Mouse (Mus musculus) frontal cortex, postnatal 14 days (tissue): ENCODE measurements around the gene Ube2j1.

Source experiments
- DNase-seq, 2 experiments: peaks; one replicate each; pipeline ENCODE4 v3.0.0; 2022; ENCODE audit warnings: low spot score in 2 of 2

Ube2j1 gene

DNA sequence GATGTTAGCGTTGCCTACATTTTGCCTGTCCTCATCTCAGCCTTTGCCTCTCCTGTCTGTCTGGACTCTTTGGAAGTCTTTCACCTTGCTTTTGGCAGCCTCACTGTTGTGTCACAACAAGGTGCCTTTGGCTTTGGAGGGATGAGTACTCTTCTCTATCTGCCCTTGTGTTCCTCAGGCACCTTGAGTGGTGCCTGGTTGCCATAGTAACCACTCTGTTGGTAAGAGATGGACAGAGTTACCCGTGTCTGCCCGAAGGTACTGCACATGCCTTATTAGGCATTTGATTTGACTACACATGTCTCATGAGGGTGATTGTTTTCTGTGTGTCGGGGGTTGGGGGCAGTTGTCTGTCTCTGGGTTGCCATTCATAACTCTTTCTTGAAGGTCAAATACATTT is 18.7 kb upstream of the Ube2j1 start:
- DNase-seq: no peak

DNA sequence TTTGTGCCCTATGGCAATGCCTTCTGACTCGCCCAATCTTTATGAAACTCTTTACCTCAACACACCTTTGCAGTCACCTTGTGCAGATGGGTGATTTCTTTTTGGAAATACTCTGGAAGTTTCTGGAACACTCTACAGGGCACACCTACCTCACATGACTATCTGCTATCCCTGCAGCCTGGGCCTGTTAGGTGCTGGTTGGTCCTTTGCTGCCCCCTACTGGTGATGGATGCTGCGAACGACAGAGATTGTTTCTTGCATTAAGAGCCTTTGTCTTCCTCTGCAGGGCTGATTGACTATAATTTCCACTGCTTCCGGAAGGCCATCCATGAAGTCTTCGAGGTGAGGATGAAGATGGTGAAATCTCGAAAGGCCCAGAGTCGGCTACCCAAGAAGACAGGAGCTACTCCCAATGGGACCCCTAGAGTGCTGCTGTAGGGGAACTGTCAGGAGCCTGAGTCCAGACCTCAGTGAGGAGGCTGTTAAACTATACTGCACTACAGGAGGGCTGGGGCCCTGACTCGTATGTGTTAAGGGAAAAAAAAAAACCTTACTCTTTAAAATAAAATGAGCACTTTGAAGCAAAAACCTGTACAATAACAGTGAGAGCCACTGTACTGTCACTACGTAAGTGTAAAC is 12.7 kb upstream of the Ube2j1 start:
- DNase-seq: peak; percentile 61 to 85

DNA sequence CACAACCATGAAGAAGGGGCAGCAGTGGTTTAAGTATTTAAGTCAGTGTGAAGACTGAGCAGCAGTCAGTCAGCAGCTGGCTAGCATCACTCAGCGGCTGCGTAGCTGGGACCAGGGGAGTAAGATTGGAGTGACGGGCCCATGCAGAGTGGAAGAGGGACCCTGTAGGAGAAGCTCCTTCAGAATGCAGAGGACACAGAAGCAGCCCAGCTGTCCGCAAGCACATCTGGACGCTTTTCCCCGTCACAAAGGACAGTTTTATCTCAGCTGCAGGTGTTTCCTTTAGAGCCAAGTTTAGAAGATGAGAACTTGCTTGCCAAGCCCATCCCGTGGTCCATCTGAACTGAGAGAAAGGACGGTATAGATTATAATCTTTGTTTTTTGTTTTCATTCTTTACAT is 6.8 kb upstream of the Ube2j1 start:
- no peak for DNase-seq

DNA sequence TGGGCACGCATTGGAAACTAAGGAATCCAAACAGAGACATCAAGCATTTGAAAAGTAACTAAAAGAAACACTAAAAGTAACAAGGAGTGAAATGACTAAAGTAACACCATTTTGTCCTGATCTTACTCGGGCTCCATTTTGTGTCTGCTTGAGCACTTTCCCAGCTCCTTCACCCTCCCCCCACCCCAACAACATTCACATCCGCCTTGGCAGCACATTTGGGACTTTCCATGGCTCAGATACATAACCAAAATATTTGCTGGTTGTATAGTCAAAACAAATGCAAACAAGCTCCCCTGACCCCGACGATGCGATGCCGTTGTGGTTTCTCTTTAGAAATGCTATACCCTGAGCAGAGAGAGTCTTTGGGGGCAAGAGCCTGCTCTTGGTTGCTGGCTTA is 2.1 kb upstream of the Ube2j1 start:
- DNase-seq: no peak

DNA sequence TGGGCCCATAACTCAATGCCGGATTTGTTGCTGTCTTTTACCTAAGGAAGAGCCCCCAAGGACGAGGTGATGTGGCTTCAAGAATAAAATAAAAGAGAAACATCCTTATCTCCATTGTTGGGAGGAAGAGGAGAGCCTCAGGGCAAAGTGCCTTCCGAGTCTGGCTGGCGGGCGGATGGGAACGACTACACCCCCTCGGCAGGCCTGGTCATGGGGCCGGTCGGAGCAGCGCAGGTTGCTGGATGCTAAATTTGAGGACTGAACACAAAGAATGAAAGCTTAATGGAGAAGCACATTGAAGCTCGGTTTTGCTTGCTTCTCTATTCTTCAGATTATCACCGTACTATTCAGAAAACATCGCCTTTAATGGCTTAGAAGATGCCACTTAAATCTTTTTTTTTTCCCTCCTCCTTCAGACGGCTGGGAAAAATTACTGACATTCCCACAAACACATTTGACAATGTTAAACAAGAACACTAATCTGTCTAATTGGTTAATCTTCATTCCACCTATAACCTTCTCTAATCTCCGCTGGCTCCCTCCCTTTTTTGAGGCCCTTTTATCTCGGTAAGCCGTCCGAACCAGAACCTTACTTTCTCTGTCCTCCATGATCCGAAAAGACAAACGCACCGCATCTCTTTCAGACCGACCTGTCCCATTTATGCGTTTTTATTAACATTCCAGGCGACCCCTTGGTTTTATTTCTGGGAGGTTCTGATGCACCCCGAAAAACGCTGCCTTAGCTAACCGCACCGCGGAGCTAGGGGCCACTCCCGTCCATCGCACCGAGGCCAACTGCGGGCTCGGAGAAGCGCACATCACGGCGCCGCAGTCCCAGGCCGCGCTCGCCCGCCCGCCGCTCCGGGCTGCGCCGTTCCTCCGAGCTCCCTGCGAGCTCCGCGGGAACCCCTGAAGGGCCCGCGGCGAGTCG is 687 bp upstream of the Ube2j1 start:
- no peak for DNase-seq

DNA sequence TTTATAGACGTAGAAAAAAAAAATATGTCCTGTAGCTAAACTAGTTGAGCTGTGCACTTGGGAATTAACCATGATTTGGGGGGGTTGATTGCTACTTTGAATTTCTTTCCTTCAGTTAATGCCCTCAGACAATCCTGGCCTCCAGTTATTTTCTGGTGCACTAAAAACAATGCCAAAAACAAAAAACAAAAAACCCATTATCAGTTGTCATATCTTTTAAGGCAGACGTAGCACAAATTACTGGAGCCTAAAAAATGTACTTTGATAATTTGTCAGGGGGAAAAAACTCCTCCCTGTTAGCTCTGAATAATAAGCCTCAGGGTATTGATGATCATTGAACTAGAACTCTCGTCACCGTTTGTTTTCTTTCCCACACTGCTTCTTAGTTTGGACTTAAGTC is 829 bp downstream of the Ube2j1 start:
- DNase-seq: no peak

DNA sequence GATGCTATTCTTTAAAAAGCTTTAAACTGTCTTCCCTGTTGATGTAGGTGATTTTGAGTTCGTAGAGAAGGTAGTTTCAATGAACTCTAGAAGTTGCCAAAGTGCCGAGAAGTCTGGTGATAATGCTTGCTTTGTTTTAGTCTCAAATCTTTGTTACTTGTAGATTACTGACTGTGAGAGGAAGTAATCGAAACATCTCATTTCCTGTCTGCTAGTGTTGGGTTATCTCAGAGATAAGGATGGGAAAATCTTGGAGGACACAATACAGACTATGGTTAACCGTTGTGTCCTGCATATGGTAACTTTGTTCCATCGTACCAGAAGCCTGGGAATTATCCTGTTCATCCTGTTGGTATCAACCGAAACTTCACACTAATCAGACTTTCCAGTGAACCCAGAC is 2.3 kb downstream of the Ube2j1 start:
- no peak for DNase-seq

DNA sequence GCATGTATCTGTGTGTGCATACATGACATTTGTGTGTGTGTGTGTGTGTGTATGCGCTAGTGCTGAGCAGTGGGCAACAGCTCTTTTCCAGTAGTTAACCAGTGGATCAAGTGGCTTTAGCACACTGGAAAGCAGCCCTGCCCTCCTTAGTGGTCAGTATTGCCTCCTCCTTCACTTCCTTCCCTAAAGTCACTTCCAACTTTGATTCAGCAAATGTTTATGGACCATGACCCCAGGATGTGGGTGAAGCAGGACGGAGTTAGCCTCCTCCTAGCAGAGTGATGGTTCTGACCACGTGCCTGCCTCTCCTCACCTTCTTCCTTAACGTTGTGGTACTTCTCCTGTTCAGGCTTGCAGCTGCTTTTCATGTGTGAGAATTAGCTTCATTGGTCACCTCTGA is 8.6 kb downstream of the Ube2j1 start:
- DNase-seq: no peak

DNA sequence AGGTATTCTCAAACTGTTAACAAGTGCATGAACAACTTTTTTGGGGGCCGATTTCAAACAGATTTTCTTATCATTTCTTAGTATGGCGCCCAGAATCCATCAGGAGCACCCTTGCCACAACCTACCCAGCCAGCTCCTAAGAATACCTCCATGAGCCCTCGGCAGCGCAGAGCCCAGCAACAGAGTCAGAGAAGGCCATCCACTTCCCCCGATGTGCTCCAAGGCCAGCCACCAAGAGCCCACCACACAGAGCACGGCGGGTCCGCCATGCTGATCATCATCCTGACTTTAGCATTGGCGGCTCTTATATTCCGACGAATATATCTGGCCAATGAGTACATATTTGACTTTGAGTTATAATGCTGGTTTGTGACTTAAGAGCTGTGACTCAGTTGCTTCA is 18.4 kb downstream of the Ube2j1 start:
- no peak for DNase-seq

DNA sequence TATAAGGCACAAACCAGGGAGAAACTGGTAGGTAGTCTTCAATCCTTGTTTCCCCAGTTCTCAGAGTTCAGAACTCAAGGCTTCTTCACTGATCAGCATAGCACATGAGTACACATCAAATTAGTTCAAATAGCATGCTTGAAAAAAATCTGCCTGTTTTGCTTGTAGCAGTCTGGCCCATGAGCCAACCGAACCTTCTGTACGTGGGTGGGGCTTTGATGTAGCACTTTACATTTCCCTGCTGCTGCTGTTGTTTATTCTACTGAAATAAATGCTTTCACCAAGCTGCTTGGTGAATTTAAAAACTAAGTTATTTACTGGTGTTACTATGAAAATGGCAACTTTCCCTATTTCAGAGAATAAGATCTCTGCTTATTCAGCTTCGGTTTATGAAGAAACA is 20.8 kb downstream of the Ube2j1 start:
- DNase-seq: no peak

DNA sequence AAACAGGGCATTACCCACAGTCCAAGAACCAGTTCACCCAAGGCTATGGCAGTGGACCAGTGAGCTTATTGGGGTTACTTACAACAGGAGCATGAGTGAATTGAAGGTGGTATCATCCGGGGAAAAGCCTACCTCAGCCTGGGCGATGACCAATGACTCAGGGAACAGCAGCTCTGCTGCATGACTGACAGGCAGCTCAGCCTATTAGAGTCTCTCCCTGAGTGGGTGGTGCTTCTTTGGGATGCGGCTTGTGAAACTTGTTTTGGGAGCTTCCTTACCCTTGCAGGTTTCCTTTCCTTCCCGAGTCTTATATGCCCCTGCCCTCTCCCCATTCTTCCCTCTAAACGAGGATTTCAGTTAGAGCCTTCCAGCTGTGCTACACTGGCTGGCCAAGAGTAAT is 21.4 kb downstream of the Ube2j1 start:
- no peak for DNase-seq

DNA sequence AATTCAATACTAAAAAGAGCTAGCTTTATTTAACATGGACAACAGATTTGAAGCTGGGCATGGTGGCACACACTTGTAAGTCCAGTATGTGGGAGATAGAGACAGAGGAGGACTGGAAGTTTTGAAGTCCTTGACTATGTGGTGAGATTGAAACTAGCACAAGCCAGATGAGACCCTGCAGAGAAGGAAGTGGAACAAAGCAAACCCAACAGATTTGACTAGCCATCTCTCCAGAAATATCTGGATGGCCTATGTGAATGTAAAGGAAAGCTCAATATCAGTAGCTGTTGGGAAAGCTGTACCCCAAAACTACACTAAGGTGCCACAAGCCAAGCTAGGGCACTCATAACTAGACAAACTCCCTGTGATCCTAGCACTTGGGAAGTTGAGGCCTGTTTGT is 23.2 kb downstream of the Ube2j1 start:
- DNase-seq: no peak

DNA sequence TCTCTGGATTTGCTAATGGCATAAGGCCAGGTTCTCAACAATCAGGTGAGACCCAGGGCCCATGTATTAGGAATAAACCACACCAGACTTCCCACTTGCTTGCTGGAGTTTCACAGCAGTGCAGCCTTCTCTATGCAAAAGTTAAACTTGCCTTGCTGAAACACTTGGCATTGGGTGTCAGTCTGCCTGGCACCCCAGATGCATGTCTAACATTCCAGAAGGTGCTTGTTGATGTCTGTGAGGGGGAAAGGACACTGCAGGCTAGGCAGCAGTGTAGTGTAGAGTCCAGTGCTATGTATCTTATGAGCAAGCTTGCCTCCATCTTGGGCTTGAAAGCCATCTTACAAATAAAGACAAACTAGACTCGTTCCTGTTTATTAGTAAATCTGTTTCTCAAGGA is 25.1 kb downstream of the Ube2j1 start:
- no peak for DNase-seq

DNA sequence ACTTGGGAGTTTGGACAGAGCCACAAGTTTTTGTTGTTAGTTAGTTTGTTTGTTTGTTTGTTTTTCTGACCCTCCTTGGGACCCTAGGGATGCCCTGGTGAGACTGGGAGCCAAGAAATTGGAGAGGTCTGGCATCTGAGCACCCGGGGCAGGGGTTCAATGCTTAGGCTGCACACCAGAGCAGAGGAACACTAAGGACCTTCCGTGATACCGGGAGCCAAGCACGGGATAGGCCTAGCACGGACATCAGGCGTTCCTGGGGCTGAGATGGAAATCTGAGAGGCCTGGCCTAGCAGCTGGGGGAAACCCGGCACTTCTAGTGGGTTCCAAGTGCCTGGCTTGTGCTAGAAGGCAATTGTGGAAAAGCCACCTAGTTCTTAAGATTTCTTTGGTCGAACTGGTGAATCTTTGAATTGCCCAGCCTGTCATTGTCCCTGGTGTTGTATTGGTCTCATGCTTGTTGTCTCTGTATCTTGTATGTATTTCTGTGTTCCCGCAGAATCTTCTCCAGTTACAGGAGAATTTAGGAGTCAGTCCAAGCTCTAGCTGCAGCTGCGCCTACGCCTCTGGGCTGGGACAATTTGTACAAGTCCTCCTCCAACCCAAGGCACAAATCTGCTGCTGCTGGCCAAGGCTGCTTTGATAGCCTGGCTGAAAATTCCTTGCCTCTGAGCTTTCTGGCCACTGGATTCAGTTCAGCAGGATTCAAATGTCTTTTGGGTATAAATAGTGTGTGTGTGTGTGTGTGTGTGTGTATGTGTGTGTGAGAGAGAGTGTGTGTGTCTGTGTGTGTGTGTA is 26.9 kb downstream of the Ube2j1 start:
- no peak for DNase-seq

DNA sequence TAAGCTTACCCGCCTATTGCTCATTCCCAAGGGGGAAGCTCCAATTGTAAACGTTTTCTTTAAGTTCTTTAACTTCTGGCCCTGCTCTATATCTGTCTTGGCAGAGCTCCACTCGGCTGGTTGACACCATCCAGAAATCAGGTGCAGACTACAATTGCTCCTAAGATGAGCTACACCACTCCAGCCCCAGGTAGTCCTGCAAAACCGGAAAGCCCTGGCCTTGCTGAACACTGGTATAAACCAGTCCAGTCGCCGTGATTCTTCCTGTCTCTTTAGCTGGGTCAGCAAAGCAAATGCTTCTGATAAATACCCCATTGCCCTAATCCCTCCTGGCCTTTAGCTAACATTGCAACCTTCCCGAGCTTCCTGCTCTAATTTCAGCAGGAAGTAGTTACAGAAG is 29.9 kb downstream of the Ube2j1 start:
- DNase-seq: no peak

DNA sequence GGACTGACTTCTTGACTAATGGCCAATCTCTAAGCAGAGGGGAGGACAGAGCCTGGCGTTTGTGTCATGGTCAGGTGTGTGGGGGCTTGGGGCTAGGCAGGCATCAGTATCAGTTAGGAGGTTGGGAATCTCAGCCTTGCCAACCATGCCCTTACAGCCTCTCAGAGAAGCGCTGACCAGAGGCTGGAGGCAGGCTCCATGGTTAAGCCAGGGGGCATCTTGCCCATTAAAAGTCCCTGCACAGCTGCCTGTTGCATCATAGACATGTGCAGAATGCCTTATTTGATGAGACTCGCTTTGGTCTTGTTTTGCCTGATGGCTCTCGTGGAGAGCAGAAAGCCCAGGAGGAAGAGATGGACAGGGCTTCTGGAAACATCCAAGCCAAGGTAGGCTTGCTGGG is 31.8 kb downstream of the Ube2j1 start, which contains the start of gene Gabrr2:
Gene Gabrr2 (plus strand): TSS at position 19 of the 400 bp plus-strand sequence.
- DNase-seq: no peak

DNA sequence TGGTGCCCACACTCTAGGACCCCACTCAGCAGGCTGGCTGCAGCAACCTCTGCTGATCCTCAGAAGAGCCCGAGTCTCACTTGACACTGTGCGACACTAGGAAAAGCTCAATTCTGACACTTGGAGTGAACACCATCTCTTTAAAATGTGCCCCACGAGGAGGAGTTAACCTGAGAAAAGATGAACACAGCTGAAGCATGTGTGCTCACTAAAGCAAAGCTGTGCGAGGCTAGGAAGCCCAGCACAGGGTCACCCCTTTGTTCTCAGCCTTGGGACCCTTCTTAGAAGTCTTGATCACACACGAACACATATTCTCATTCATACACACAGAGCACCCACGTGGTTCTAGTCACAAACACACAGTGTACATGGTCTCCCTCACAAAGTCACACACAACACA is 33.8 kb downstream of the Ube2j1 start:
- DNase-seq: no peak

DNA sequence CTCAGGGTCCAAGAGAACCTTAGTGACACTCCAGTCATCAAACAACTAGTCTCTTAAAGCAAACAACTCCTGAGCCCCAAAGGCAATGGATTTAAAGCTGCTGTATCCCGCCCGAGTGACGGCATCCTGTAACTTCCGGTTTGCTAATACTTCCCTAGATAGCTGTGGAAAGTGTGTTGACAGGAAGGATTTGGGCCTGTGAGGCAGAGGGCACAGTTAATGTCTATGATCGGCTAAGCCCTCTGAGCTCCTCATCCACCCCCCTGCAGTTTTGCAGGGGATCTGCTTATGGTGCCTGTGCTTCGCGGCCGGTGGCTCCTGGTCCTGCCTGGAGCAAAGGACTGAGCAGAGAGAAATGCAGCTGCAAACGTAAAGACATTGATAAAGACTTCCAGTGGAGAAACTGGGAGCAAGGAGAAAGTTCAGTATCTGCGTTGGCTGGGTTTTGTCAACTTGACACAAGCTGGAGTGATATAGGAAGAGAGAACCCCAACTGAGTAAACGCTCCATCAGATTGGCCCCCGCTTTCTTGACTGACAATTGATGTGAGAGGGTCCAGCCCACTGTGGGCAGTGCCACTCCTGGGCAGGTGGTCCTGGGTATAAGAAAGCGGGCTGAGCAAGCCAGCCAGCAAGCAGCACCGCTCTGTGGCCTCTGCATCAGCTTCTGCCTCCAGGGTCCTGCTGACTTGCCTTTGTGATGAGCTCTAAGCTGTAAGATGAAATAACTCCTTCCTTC is 35.2 kb downstream of the Ube2j1 start:
- no peak for DNase-seq

DNA sequence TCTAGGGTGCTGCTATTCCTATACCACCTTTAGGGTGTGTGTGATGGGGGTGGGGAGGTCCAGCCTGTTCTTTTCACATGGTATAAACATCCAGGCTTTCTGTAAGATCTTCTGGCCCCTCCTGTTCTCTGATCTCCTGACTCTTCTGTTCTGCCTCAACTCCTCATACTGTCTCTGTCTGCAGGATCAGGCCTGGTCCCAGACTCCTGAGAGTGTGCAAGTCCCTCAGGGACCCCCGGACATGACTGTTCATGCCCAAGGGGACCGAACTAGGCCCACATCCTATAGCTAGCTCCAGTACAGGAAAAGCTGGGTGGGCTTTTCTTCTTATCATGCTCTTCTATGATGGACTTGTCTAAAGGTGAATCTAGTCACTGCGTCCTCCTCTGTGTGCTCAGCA is 36.1 kb downstream of the Ube2j1 start:
- DNase-seq: no peak

DNA sequence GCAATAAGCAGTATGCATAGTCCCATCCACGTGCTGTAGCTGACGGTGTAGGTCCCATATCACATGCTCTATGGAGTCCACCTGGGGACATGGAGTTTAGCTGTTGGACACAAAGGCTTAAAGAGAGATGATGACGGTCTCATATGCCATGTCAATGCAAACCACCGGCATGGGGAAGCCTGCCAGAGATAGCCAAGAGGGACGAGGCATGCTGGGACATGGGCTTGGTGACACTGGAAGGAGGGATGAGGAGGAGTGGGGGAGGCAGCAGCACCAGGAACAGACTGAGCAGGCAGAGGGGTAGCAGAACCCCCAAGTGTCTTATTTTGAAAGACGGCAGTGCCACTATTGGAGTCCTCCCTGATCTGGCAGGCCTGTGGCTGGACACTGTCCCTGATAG is 36.6 kb downstream of the Ube2j1 start:
- no peak for DNase-seq

DNA sequence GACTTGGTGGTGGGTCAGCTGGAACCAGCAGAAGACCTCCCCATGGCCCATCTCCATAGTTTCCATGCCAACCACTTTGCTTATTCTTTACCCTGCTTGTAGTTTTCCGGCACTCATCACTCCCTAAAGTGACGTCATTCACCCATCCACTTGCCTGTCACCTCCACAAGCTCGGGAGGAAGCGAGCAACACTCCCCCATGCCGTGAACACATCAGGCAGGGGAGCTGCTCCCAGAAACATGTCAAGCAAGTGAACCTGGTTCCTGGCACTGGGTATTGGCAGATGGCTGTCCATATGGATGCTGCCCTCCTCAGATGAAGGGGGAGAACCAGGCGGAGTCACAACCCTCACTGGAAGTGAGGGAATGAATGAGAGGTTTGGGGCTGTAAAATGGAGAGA is 37.7 kb downstream of the Ube2j1 start:
- DNase-seq: no peak

DNA sequence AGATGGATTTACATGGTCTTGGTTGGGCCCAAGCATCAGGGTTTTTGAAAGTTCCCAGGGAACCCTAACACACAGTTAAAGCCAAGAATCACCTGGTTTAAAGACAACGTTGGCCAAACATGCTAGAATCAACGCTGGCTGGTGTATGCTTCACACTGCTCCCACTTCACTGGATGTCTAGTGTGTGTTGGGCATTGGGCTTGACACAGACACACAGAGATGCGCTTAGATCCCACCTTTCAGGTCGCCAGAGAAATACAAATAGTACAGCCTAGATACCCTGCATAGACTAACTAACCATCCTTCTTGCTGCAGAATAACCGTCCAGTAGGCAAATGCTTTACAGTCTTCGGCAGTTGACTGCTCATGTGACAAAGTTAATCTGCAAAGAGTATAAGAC is 39.1 kb downstream of the Ube2j1 start:
- DNase-seq: no peak
